Mouse (Mus musculus): Measurements from ENCODE around the gene Foxj3. TPM values are rescaled to one million over a fixed set of nuclear protein-coding genes. Genes with fewer than 3 reads are reported as not detected.

Gene Foxj3
- polyA plus RNA-seq, 1 experiment: 19.1 TPM

DNA sequence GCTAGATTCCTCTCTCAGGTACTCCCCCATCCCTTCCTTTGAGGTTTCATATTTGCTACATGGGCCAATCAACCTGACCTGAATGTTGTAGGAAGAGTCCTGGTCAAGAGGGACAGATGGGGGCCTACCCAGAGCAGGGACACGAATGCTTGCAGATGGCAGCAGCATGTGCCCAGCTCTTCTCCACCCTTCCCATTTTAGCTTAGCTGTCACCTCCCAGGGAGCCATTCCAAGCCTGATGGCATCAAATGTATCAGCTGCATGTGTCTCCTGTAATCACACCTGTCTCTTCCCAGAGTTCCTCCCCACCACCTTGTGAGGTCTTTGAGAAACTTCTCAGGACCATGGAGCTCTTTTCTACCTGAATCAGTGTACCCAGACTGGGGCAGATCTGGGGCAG lies 120.2 kb downstream of the Foxj3 start:
- no peaks in the 10 kb centered on the region for H3K36me3 ChIP-seq (ENCODE audit: control insufficient read depth, insufficient read depth, low read length)
- H3K4me1 ChIP-seq (ENCODE audit: control insufficient read depth, insufficient read depth, low read length): peaks cover 11% of the 10 kb centered on the region
- 0 out of 2 replicates have a peak overlapping the region, but pooled peaks have one; percentile 1 for H3K27ac ChIP-seq (ENCODE audit: insufficient read depth, low read depth, low read length)
- 96% methylated on average over 1 of the region's 1 CpGs for WGBS
- H3K4me3 ChIP-seq (ENCODE audit: insufficient read depth, low read depth, low read length): no peak overlapping the region
- no peaks in the 10 kb centered on the region for H3K27me3 ChIP-seq (replicated peaks; ENCODE audit: control insufficient read depth, insufficient read depth, low read length)
- no peak for TF ChIP-seq POLR2A (IDR thresholded peaks at IDR 0.05; ENCODE audit: low read depth, low read length)
- no peak for TF ChIP-seq CTCF (conservative IDR thresholded peaks at IDR 0.05; ENCODE audit: insufficient read depth, insufficient read length, low read depth, low read length)
- no peak for DNase-seq

DNA sequence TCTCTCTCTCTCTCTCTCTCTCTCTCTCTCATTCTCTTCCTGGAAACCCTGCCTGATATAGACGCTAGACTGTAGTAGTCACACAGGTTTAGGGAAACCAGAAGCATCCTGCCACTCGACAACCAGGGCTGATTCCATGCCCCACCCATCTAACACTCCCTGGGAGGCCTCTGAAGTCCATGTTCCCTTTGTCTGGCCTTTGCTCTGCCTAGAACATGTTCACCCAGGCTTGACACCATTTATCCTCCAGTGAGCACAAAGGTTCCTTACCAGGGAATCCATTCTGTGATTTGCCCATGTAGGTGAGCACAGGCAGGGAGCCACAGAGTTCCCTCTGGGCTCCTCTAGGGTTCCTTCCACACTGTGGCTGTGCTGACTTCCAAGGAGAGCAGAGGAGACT lies 121.4 kb downstream of the Foxj3 start:
- DNase-seq: peak; percentile 91
- Histone ChIP-seq H3K27me3 (replicated peaks; ENCODE audit: control insufficient read depth, insufficient read depth, low read length) (no peaks in the 10 kb centered on the region), H3K27ac (ENCODE audit: insufficient read depth, low read depth, low read length) (peak overlapping the region; percentile 95), H3K4me1 (ENCODE audit: control insufficient read depth, insufficient read depth, low read length) (peaks cover 11% of the 10 kb centered on the region), H3K4me3 (ENCODE audit: insufficient read depth, low read depth, low read length) (peak overlapping the region; percentile 23; the same call in 1 of the 2 replicates), H3K36me3 (ENCODE audit: control insufficient read depth, insufficient read depth, low read length) (no peaks in the 10 kb centered on the region)
- WGBS: 31% methylated on average over 1 of the region's 2 CpGs
- no peak for TF ChIP-seq POLR2A (IDR thresholded peaks at IDR 0.05; ENCODE audit: low read depth, low read length)
- no peak for TF ChIP-seq CTCF (conservative IDR thresholded peaks at IDR 0.05; ENCODE audit: insufficient read depth, insufficient read length, low read depth, low read length)

DNA sequence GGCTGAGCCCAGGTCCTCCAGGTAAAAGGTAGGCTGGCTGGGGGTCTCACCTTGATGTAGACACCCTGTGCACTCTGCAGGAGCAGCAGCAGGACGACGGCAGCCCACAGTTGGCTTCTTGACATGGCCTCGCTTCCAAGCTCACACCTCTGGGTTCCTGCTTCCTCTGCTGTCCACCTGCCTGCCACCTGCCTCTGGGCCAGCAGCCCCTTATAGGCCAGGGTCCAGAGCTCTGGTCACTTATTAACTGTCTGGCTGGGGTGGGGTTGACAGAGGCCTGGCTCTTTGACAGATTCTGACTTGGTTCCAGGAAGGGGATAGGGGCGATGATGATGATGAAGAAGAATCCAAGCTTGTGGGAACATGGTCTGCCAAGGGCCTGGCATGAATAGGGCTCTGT lies 121.9 kb downstream of the Foxj3 start, which contains the start of gene Guca2b:
Gene Guca2b (minus strand): TSS at position 224 of the 400 bp plus-strand sequence.
- TF ChIP-seq POLR2A (IDR thresholded peaks at IDR 0.05; ENCODE audit: low read depth, low read length): peak; percentile 59
- no peak for TF ChIP-seq CTCF (conservative IDR thresholded peaks at IDR 0.05; ENCODE audit: insufficient read depth, insufficient read length, low read depth, low read length)
- 52% methylated on average over 4 of the region's 4 CpGs for WGBS
- peak; percentile 88 for DNase-seq
- no peaks in the 10 kb centered on the region for H3K36me3 ChIP-seq (ENCODE audit: control insufficient read depth, insufficient read depth, low read length)
- H3K27me3 ChIP-seq (replicated peaks; ENCODE audit: control insufficient read depth, insufficient read depth, low read length): no peaks in the 10 kb centered on the region
- H3K27ac ChIP-seq (ENCODE audit: insufficient read depth, low read depth, low read length): peak within 1 kb of the TSS; percentile 95
- H3K4me1 ChIP-seq (ENCODE audit: control insufficient read depth, insufficient read depth, low read length): peaks cover 11% of the 10 kb centered on the region
- H3K4me3 ChIP-seq (ENCODE audit: insufficient read depth, low read depth, low read length): peak within 1 kb of the TSS; percentile 23

DNA sequence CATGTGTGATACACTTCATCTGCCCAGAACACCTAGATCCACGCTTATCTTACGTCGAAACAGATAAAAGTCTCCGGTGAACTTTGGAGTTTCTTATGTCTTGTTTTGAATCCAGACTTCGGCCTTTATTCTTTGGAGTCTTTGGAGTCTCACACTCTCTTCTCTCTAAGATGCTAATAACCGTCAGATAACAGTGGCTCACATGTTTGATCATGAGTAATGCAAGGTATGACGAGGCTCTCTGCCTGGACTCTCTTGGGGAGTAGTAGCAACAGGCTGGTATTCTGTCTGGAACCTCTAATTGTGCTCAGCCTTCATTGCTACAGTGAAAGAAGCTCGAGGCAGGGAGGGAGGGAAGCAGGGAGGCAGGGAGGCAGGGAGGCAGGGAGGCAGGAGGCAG lies 123.2 kb downstream of the Foxj3 start:
- Histone ChIP-seq H3K4me3 (ENCODE audit: insufficient read depth, low read depth, low read length) (no peak overlapping the region), H3K27ac (ENCODE audit: insufficient read depth, low read depth, low read length) (no peak overlapping the region), H3K4me1 (ENCODE audit: control insufficient read depth, insufficient read depth, low read length) (peaks cover 11% of the 10 kb centered on the region), H3K27me3 (replicated peaks; ENCODE audit: control insufficient read depth, insufficient read depth, low read length) (no peaks in the 10 kb centered on the region), H3K36me3 (ENCODE audit: control insufficient read depth, insufficient read depth, low read length) (no peaks in the 10 kb centered on the region)
- no peak for DNase-seq
- TF ChIP-seq CTCF (conservative IDR thresholded peaks at IDR 0.05; ENCODE audit: insufficient read depth, insufficient read length, low read depth, low read length): no peak
- no peak for TF ChIP-seq POLR2A (IDR thresholded peaks at IDR 0.05; ENCODE audit: low read depth, low read length)
- 69% methylated on average over 8 of the region's 8 CpGs for WGBS

DNA sequence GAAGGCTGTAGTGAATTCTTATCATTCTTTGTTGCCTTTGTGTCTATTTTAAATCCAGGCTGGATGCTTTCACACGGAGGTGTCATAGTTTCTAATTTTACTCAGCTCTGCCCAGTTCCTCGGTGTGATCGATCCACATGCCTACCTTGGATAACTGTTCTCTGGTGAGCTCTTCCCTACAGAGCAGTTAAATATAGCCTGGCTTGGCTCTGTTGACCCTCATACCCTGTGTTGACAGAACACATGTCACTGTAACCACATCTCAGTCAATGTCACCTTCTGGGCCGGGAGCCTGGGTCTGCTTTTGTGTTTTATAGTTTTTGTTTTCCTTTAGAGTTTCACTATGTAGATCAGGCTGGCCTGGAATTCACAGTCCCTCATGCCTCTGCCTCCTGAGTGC lies 125.3 kb downstream of the Foxj3 start:
- no peaks in the 10 kb centered on the region for H3K36me3 ChIP-seq (ENCODE audit: control insufficient read depth, insufficient read depth, low read length)
- no peak for DNase-seq
- H3K27ac ChIP-seq (ENCODE audit: insufficient read depth, low read depth, low read length): no peak overlapping the region
- WGBS: 72% methylated on average over 4 of the region's 4 CpGs
- TF ChIP-seq POLR2A (IDR thresholded peaks at IDR 0.05; ENCODE audit: low read depth, low read length) (no peak), CTCF (conservative IDR thresholded peaks at IDR 0.05; ENCODE audit: insufficient read depth, insufficient read length, low read depth, low read length) (no peak)
- H3K4me3 ChIP-seq (ENCODE audit: insufficient read depth, low read depth, low read length): no peak overlapping the region
- H3K27me3 ChIP-seq (replicated peaks; ENCODE audit: control insufficient read depth, insufficient read depth, low read length): no peaks in the 10 kb centered on the region
- H3K4me1 ChIP-seq (ENCODE audit: control insufficient read depth, insufficient read depth, low read length): peaks cover 20% of the 10 kb centered on the region

DNA sequence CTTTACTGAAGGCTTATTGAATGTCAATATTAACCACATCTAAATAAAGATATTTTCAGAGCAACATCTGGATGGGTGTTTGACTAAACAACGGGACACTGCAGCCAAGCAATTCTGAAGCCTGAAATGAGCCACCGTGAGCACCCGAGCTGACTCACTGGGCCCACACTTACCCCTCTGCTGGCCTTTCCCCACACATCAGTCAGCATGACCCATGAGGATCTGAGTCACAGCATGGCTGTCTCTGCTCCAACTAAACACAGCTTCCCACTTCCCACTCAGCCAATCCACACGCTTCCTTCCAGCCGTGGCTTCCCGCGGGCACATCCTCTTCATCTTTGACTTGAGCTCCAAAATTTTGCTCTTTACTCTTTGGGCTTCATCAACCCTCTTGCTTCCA lies 126.2 kb downstream of the Foxj3 start:
- 82% methylated on average over 7 of the region's 7 CpGs for WGBS
- no peaks in the 10 kb centered on the region for H3K36me3 ChIP-seq (ENCODE audit: control insufficient read depth, insufficient read depth, low read length)
- H3K27ac ChIP-seq (ENCODE audit: insufficient read depth, low read depth, low read length): no peak overlapping the region
- DNase-seq: no peak
- H3K27me3 ChIP-seq (replicated peaks; ENCODE audit: control insufficient read depth, insufficient read depth, low read length): no peaks in the 10 kb centered on the region
- H3K4me3 ChIP-seq (ENCODE audit: insufficient read depth, low read depth, low read length): no peak overlapping the region
- TF ChIP-seq CTCF (conservative IDR thresholded peaks at IDR 0.05; ENCODE audit: insufficient read depth, insufficient read length, low read depth, low read length): no peak
- no peak for TF ChIP-seq POLR2A (IDR thresholded peaks at IDR 0.05; ENCODE audit: low read depth, low read length)
- peaks cover 16% of the 10 kb centered on the region for H3K4me1 ChIP-seq (ENCODE audit: control insufficient read depth, insufficient read depth, low read length)

DNA sequence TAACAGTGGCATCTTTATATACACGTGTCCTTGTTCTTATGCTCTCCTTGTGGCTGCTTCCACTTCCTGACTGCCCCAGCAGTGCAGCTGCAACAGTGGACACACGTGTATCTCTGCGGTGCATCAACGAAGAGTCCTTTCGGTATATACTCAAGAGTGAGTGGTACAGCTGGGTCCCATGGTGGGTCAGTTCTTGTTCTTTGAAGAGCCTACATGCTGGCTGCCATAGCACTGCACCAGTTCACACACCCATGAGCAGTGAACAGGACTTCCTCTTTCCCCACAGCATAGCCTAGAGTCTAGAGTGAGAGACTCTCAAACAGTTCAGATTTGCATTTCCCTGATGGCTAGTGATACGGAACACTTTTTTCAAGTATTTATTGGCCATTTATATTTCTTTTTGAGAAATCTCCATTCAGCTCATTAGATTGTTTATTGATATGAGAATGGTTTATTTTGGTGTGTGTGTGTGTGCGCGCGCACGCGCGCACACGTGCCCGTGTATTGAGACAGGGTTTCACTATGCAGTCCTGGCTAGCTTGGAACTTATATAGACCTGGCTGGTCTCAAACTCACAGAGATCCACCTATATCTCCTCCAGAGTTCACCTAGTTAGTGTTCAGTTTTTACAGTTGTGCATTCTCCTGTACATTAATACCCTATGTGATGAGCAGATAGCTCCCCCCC lies 126.7 kb downstream of the Foxj3 start:
- no peaks in the 10 kb centered on the region for H3K27me3 ChIP-seq (replicated peaks; ENCODE audit: control insufficient read depth, insufficient read depth, low read length)
- no peaks in the 10 kb centered on the region for H3K36me3 ChIP-seq (ENCODE audit: control insufficient read depth, insufficient read depth, low read length)
- TF ChIP-seq CTCF (conservative IDR thresholded peaks at IDR 0.05; ENCODE audit: insufficient read depth, insufficient read length, low read depth, low read length): no peak
- no peak for TF ChIP-seq POLR2A (IDR thresholded peaks at IDR 0.05; ENCODE audit: low read depth, low read length)
- no peak for DNase-seq
- WGBS: 90% methylated on average over 14 of the region's 14 CpGs
- peaks cover 16% of the 10 kb centered on the region for H3K4me1 ChIP-seq (ENCODE audit: control insufficient read depth, insufficient read depth, low read length)
- H3K4me3 ChIP-seq (ENCODE audit: insufficient read depth, low read depth, low read length): no peak overlapping the region
- no peak overlapping the region for H3K27ac ChIP-seq (ENCODE audit: insufficient read depth, low read depth, low read length)

Measured in kidney, adult 2 months (tissue).